Comparison of ENCODE assay signal across 23 mouse cellular contexts in genomic region chr7:40362719-40363118, GRCm38 (mm10).
DNase-seq lines count a peak whose midpoint lies in the region; ATAC-seq and TF ChIP-seq lines count a peak whose summit lies in the region.
"Had no signal": no experiment of that assay in that cellular context is flagged by ENCODE, and none has a peak within 500 bp of the region (broad histone marks: within the 10 kb centered on the region; RNA-seq: fewer than 3 reads in every experiment).

No protein-coding gene starts in this region.

- intact Hi-C loops in left cerebral cortex, postnatal 10 days (cut with DNase I) = no loop called here
- intact Hi-C loops in left cerebral cortex, postnatal 36 days (cut with DNase I) = no loop called here

- DNase-seq in midbrain, embryonic 10.5 days (ENCODE audit: low spot score) = peak; percentile 42
- peak; percentile 62 for DNase-seq in ES-E14 (ENCODE audit: low read depth, low spot score)
- DNase-seq in embryo, embryonic 10.5 days (ENCODE audit: low spot score) = peak; percentile 48
- DNase-seq in neural tube, embryonic 11.5 days (ENCODE audit: low spot score) = peak; percentile 53
- DNase-seq in left cerebral cortex, postnatal 10 days (ENCODE audit: extremely low spot score in 1 of 2, low spot score in 2 of 2) = no peak
- no peak for DNase-seq in left cerebral cortex, postnatal 36 days (ENCODE audit: low spot score in 2 of 2)
- DNase-seq in cerebellum, postnatal 25 days = no peak
- DNase-seq: adrenal gland, adult 2 months; cerebellum, adult 11 months; gastrocnemius, postnatal 10 days; heart, adult 18-20 months; heart, postnatal 10 days; kidney, adult 8-10 months; kidney, postnatal 10 days; lung, postnatal 4 days; right cerebral cortex, postnatal 14 days had no signal

- H3K4me3 ChIP-seq in midbrain, embryonic 10.5 days = no peak overlapping the region
- no peak overlapping the region for H3K4me3 ChIP-seq in midbrain, embryonic 16.5 days (ENCODE audit: low read depth, low read length)
- H3K4me3 ChIP-seq in ES-E14 (ENCODE audit: insufficient read depth in 1 of 2, low read depth in 1 of 2, low read length in 2 of 2, poor library complexity in 1 of 2, severe bottlenecking in 1 of 2) = no peak overlapping the region
- H3K4me3 ChIP-seq in neural tube, embryonic 11.5 days (ENCODE audit: low read depth, low read length) = no peak overlapping the region
- H3K4me3 ChIP-seq: embryonic facial prominence, embryonic 10.5 days; forebrain, embryonic 15.5 days; heart, embryonic 12.5 days; hindbrain, embryonic 15.5 days; intestine, embryonic 15.5 days had no signal

- no peak overlapping the region for H3K9ac ChIP-seq in midbrain, embryonic 16.5 days (ENCODE audit: low read depth, low read length)
- no peak overlapping the region for H3K9ac ChIP-seq in ES-E14 (ENCODE audit: insufficient read depth, low read depth, low read length, poor library complexity, severe bottlenecking)
- no peak overlapping the region for H3K9ac ChIP-seq in neural tube, embryonic 11.5 days (ENCODE audit: low read length)
- H3K9ac ChIP-seq: forebrain, embryonic 15.5 days; heart, embryonic 12.5 days; hindbrain, embryonic 15.5 days; intestine, embryonic 15.5 days had no signal

- H3K27ac ChIP-seq in midbrain, embryonic 10.5 days (replicated peaks) = peak overlapping the region; percentile 58
- H3K27ac ChIP-seq in midbrain, embryonic 16.5 days (ENCODE audit: low read length) = no peak overlapping the region
- no peak overlapping the region for H3K27ac ChIP-seq in ES-E14 (ENCODE audit: insufficient read depth, low read depth, low read length, poor library complexity, severe bottlenecking)
- H3K27ac ChIP-seq in neural tube, embryonic 11.5 days (ENCODE audit: low read depth, low read length) = no peak overlapping the region
- H3K27ac ChIP-seq: embryonic facial prominence, embryonic 10.5 days; forebrain, embryonic 15.5 days; hindbrain, embryonic 15.5 days; intestine, embryonic 15.5 days had no signal

- in situ Hi-C loops in ES-E14 (cut with MboI; ENCODE audit: low sequenced_read_pairs in 2 of 2, unreplicated experiment in 2 of 2) = no loop called here

- peaks cover 10% of the 10 kb centered on the region for H3K4me1 ChIP-seq in midbrain, embryonic 10.5 days
- no peaks in the 10 kb centered on the region for H3K4me1 ChIP-seq in midbrain, embryonic 16.5 days (ENCODE audit: control insufficient read depth, insufficient read depth, low read length)
- peaks cover 0 to 6% of the 10 kb centered on the region in 2 experiments; a peak in 2 of 4 replicates for H3K4me1 ChIP-seq in ES-E14 (ENCODE audit: control insufficient read depth in 2 of 2, insufficient read depth in 2 of 2, low read length in 2 of 2, poor library complexity in 1 of 2)
- no peaks in the 10 kb centered on the region for H3K4me1 ChIP-seq in neural tube, embryonic 11.5 days (ENCODE audit: control insufficient read depth, insufficient read depth, low read length)
- H3K4me1 ChIP-seq: embryonic facial prominence, embryonic 10.5 days; forebrain, embryonic 15.5 days; intestine, embryonic 15.5 days had no signal

- WGBS in midbrain, embryonic 10.5 days = 12% methylated on average over 2 of the region's 2 CpGs
- WGBS in midbrain, embryonic 16.5 days = 2% methylated on average over 2 of the region's 2 CpGs
- 12% methylated on average over 2 of the region's 2 CpGs for WGBS in neural tube, embryonic 11.5 days

- no peaks in the 10 kb centered on the region for H3K27me3 ChIP-seq in midbrain, embryonic 10.5 days (ENCODE audit: low read depth, poor library complexity, severe bottlenecking)
- H3K27me3 ChIP-seq in midbrain, embryonic 16.5 days (ENCODE audit: control insufficient read depth, insufficient read depth, low read depth, low read length) = no peaks in the 10 kb centered on the region
- H3K27me3 ChIP-seq in neural tube, embryonic 11.5 days (ENCODE audit: control insufficient read depth, insufficient read depth, low read length) = no peaks in the 10 kb centered on the region
- H3K27me3 ChIP-seq: CH12.LX; forebrain, embryonic 15.5 days; heart, embryonic 12.5 days; hindbrain, embryonic 15.5 days; intestine, embryonic 15.5 days had no signal

- H3K9me3 ChIP-seq in midbrain, embryonic 10.5 days (replicated peaks) = no peaks in the 10 kb centered on the region
- no peaks in the 10 kb centered on the region for H3K9me3 ChIP-seq in midbrain, embryonic 16.5 days (replicated peaks; ENCODE audit: control insufficient read depth, low read length, poor library complexity, severe bottlenecking)
- H3K9me3 ChIP-seq in ES-E14 (ENCODE audit: control insufficient read depth, insufficient read depth, low read depth, low read length) = no peaks in the 10 kb centered on the region
- no peaks in the 10 kb centered on the region for H3K9me3 ChIP-seq in neural tube, embryonic 11.5 days (ENCODE audit: control insufficient read depth, low read length)
- H3K9me3 ChIP-seq: embryonic facial prominence, embryonic 10.5 days; forebrain, embryonic 15.5 days; heart, embryonic 12.5 days; hindbrain, embryonic 15.5 days; intestine, embryonic 15.5 days had no signal

- no peak overlapping the region for H3K4me2 ChIP-seq in midbrain, embryonic 16.5 days (ENCODE audit: low read length)
- H3K4me2 ChIP-seq in neural tube, embryonic 11.5 days (ENCODE audit: low read depth) = no peak overlapping the region
- H3K4me2 ChIP-seq: forebrain, embryonic 15.5 days; heart, embryonic 12.5 days; hindbrain, embryonic 15.5 days; intestine, embryonic 15.5 days had no signal

- no peaks in the 10 kb centered on the region for H3K36me3 ChIP-seq in midbrain, embryonic 10.5 days
- no peaks in the 10 kb centered on the region for H3K36me3 ChIP-seq in midbrain, embryonic 16.5 days (ENCODE audit: control insufficient read depth, insufficient read depth, low read length)
- H3K36me3 ChIP-seq in ES-E14 (ENCODE audit: control insufficient read depth, insufficient read depth, low read length, poor library complexity, severe bottlenecking) = no peaks in the 10 kb centered on the region
- no peaks in the 10 kb centered on the region for H3K36me3 ChIP-seq in neural tube, embryonic 11.5 days (ENCODE audit: control insufficient read depth, insufficient read depth, low read length)
- H3K36me3 ChIP-seq: embryonic facial prominence, embryonic 10.5 days; forebrain, embryonic 15.5 days; heart, embryonic 12.5 days; hindbrain, embryonic 15.5 days; intestine, embryonic 15.5 days had no signal

- ATAC-seq in midbrain, embryonic 16.5 days = no peak
- peak; percentile 88 for ATAC-seq in neural tube, embryonic 11.5 days (ENCODE audit: insufficient read depth, low FRiP score, low TSS enrichment)
- ATAC-seq: forebrain, embryonic 15.5 days; intestine, embryonic 15.5 days had no signal

TF ChIP-seq in ES-E14, 5 proteins besides CTCF, POLR2A, EP300 and RAD21:
- no peak for TF ChIP-seq HCFC1 (IDR thresholded peaks at IDR 0.05; ENCODE audit: borderline replicate concordance, insufficient read depth, low read length)
- TF ChIP-seq CHD2 (IDR thresholded peaks at IDR 0.05; ENCODE audit: low read depth, low read length) = no peak
- no peak for TF ChIP-seq ZC3H11A (IDR thresholded peaks at IDR 0.05; ENCODE audit: borderline replicate concordance, low read depth, low read length)
- no peak for TF ChIP-seq MAFK (IDR thresholded peaks at IDR 0.05; ENCODE audit: insufficient read depth, low read depth, low read length)
- no peak for TF ChIP-seq ZNF384 (IDR thresholded peaks at IDR 0.05; ENCODE audit: low read depth, low read length)

Comparison
In these comparisons a context has a peak if more than half of its experiments do, and no peak if none do; other contexts are left out.
1. DNase-seq: peak in midbrain, embryonic 10.5 days (single experiment), ES-E14 (single experiment), embryo, embryonic 10.5 days (single experiment) and neural tube, embryonic 11.5 days (single experiment); none in left cerebral cortex, postnatal 10 days (0 of 2), left cerebral cortex, postnatal 36 days (0 of 2) and cerebellum, postnatal 25 days (0 of 2).